Mouse (Mus musculus): ENCODE measurements around the gene Pigz.

The Pigz gene

GRCm38 (mm10) chr16:31933751-31934549, at the start of gene Pigz:
TSS of gene Pigz (plus strand) at chr16:31933851.
- peak; percentile 81 to 83 for DNase-seq

DNA sequence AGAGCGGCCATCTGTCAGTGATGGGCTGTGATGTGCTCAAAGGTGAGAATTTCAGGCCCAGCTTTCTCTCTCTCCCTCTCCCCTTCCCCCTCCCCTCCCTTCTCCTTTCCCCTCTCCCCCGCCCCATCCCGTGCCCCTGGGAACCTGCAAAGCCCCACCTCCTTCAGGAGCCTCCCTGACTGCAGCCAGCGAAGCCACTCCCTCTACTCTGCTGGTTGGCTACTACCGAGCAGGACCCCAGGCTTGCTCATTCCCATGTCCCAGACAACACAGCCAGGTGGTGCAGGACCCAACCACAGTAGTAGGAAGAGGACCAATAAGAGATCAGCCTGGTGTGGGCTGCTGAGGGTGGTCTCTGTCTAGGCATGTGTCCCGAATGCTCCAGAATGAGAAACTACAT, 49.7 kb upstream of the Pigz start:
- no peak for DNase-seq

GRCm38 (mm10) chr16:31890907-31891306, 42.7 kb upstream of the Pigz start:
- DNase-seq, result no peak

- DNase-seq, result no peak
Measured at GRCm38 (mm10) chr16:31893396-31894141, 40.1 kb upstream of the Pigz start.

DNA sequence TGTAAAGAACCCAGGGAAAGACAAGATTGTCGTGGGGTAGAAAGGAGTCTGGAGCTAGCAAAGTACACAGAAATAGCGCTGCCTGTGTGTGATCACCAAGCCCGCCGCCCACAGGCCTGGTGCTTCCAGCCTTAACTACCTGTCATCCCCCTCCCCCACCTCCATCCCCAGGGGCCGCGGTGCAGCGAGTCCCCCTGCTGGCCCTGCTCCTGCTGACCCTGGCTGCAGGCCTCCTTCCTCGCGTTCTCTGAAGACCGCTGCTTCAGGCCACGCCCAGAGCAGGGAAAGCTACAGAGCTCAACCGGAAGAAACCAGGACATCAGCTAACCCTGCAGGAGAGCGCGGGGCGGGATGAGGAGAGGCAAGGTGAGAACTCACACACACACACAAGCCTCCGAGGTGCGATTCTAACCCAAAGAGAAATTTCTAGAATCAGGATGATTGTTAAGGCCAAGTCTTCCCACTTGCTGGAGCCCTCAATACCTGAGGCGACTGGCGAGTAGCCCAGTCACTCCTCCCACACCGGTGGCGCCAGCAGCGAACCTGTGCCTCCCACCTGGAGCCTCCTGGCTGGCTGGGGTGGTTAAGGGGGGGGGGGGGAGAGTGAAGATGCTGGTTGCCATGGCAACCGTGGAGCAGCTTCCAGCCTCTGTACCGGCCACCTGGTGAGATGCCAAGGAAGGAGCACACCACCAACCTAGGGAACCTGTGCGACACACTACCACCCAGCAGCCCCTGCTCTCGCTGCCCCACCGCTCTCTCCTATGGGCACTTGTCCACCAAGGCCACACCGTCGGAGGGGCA, 36.5 kb upstream of the Pigz start:
- DNase-seq, result peak; percentile 52 to 59

DNA sequence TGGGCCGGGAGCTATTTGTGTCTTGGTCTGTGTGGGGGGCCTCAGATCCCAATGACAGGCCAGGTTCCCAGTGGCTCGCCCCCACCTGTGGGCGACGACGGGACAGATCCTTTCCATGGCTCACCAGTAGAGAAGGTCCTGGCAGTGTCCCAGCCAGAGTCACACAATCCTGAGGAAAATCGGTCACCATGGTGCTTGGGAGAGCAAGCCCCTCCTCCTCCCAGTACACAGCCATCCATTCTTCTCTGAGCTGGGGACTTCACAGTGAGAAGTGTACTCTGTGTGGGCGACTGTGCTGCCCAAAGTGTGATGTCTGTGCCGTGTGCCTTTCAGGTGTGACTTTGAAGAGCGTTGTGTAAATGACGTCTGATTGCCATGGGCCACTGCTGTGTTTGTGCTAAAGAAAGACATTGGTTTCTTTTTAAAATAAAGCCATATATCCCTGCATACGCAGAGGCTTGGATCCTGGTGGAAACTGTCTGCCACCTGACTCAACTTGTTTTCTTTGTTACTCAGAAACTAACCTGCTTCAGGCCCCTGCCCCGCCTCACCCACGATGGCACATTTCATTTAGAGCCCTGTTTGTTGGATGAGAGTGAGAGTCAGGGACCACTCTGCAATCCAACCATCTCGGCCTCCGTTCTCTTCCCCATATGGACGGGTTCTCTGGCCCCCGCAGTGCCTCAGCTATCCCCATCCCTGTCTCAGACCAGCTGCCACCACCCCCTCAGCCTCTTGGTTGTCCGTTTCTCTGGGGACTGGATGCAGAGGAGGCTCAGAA, 34.9 kb upstream of the Pigz start:
- DNase-seq, result no peak

DNA sequence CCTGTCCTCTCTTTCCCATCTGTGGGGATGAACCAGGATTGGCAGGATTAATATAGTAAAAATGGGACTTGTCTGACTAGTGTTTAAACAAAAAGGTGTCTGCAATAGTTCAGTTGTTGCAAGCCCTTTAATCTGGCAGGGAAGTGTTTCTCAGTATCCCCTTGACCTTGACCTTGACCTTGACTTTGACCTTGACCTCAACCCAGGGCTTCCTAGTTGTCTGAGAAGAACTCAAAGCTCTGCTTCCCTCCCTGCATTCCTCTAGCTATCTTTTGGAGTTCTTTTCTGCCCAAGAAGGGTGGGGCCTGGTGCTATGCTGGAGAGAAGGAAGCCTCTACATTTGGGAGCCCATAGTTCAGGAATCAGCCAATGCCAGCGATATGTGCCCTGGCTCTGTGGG, 31.8 kb upstream of the Pigz start:
- DNase-seq, result no peak

DNA sequence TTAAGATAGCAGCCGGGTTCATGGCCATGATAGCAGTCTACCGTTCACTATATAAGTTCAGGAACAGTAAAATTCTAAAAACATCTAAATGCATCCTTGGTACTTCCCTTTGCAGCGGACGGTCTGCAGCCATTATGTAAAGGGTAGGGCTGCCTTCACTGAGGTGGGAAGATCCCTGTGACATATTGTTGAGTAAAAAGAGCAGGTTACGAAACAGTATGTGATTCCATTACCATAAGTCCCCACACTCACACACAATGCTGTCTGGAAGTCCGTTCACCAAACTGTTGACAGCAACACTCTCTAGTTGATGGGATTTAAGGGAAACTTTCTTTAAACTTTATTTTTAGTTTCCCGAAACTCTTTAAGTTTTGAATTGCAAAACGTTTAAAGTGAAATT, 30.4 kb upstream of the Pigz start:
- DNase-seq, result no peak

DNA sequence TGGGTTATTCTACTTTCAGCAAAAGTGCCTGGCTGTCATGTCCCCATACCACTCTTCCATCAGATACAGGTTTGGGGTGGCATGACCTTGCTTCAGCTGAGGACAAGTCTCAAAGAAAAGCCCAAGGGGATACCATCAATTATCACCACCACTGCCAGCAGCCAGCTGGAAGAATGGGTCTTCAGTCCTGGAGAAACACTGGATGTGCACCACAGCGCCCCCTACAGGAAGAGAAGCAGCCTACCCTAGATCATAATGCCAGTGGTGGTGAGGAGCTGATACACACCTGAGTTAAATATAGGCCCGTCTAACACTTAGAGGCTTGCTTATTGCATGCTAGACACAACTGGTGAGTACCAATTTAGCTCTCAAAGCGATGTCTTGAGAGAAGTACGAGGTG, 28.3 kb upstream of the Pigz start:
- no peak for DNase-seq

DNA sequence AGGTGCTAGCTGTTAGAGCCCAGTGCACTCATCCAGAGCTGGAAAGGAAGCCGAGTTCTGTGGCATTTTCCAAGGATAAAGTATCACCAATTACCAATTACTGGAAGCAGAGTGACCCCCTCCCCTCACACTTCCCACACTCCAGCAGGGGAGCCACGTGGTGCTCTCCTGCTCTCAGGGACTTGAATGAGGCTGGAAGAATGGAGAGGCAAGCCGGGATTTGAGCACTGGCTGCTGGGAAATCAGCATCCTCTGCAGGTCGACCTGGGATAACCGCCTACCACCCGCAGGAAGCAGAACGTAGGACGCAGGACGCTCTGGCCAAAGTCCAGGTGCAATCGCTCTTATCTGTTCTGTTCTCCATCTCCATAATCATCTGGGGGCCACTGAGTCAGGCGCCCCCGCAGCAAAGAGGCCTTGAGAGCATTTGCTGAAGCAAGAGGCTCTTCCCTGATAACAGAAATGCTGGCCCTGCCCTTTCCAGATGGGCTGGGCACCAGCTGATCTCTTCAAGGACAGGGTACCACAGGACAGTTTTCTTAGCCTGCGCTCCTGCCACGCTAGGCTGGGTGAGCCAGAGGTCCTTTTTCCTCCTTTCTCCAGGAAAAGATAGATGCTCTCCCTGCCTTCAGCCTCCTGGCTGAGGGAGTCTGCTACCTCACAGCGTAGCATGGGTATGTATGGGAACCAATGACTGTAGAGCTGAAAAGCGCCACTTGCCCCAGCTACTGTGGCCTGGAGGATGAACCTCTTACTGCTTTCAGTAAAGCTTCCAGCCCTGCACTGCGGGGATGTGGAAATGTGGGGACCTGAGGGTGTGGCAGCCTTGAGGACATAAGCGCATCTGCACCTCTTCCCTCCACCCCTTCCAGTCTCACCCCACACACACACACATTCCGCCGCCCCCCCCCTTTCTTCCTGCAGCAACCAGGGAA, 27.5 kb upstream of the Pigz start:
- DNase-seq, result no peak

- DNase-seq, result no peak
Measured at GRCm38 (mm10) chr16:31906896-31907295, 26.8 kb upstream of the Pigz start.

DNA sequence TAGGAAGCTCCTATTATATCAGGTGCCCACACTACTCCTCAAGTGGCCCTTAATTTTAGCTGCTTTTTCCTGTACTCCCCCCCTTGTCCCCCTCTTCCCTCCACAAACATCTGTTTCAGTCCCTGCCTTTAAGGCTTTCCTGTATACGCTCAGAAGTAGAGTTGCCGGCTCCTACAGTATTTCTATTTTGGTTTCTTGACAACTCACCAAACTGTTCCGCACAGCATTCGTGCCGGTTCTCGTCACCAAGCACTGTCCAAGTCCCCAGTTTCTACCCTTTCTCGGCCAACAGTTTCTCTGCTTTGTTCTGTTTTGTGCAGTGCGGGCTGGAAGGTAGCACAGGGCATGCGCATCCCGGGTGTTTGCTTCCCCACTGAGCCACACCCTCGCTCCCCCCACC, 24.7 kb upstream of the Pigz start:
- no peak for DNase-seq

GRCm38 (mm10) chr16:31910281-31910847, 23.3 kb upstream of the Pigz start:
- DNase-seq, result no peak

- no peak for DNase-seq
Measured at GRCm38 (mm10) chr16:31917776-31918175, 15.9 kb upstream of the Pigz start.

GRCm38 (mm10) chr16:31918248-31918724, 15.4 kb upstream of the Pigz start:
- DNase-seq, result peak; percentile 85 to 93

- DNase-seq, result no peak
Measured at GRCm38 (mm10) chr16:31924368-31924767, 9.3 kb upstream of the Pigz start.

DNA sequence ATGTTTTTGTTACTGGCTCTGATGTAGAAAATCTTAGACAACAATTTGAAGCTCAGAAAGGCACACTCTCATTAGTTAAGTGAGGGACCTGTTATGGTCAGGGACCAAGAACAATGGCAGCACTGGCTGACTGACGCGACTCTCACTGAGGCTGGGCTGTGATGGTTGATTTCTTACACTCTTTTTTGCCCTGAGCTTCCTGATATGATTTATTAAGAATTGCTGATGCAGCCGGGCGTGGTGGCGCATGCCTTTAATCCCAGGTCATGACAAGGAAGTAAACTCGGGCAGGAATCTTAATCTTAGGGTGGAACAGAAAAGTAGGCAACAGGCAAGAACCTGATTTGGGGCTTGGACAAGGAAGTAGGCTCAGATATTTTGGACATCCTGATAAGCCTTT, 7.6 kb upstream of the Pigz start:
- no peak for DNase-seq

GRCm38 (mm10) chr16:31926547-31927182, 7.0 kb upstream of the Pigz start:
- no peak for DNase-seq

DNA sequence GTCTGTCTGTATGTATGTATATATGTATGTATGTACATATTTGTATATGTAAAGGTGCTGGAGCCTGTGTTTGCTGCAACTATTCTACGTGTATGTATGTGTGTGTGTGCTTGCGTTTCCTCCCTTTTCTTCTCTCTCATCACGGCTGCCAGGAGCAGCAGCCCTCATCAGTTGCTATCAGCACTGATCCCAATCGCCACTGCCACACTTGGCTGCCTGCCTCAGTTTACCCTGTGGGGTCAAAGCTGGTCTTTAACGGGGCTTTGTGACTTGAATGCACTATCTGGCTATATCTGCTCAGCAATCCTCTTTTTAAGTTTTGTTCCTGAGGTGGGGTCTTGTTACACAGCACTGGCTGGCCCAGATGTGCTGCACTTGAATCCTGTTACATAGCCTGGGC, 6.2 kb upstream of the Pigz start:
- no peak for DNase-seq

- DNase-seq, result no peak
Measured at GRCm38 (mm10) chr16:31931330-31931729, 2.3 kb upstream of the Pigz start.
